Mouse (Mus musculus): ENCODE measurements at regions not wholly inside any gene's neighbourhood (a gene's known extent, or its start where the extent isn't known, plus 50 kb on each side); places are given as distances from the start of the nearest gene placed in this dataset.

DNA sequence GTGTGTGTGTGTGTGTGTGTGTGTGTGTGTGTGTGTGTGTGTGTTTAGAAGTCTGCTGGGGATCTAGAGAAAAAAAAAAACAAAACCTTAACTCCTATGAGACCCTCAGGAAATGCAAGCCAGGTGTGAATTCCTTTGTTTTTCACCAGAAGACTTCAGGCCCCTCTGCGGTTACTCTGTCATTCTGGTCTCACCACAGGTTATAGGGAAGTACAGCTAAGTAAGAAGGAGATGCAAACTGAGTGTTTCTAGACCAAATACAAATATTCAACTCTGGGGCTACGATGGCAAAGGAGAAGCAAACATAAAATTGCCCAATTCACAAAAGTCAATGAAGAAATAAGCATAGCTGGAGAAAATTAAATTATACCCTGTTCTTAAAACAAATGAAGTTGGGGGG, 54.9 kb upstream of the Basp1 start:
- no peak for DNase-seq

DNA sequence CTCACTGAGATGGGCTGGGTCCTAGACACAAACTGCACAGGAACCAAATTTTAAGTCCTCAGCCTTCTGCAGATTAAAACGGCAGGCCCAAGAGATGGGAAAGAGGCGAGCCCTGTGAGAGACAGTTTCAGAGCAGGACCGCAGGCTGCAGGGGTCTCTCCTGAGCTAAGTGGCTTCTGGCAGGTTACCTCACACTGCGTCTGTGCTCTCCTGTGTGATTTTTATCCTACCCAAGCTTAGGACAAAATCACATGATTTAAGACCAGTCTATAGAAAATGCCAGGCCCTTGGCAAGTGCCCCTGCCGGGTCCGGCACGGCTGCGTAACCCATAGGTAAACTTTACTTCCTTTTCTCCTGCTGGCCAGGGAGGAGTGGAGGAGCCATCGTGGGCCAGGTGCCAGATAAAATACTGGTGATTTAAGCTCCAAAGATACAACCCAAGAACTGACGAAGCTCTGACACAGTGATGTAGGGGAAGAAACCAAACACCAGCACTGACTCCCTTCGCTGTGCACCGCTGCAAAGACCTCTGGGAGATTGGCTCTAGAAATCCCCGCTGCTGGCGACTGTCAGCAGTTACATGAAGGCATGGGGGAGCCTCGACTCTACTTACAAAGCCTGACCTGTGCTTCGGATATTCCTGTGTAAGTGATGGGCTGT, 55.8 kb upstream of the Basp1 start:
- no peak for DNase-seq

DNA sequence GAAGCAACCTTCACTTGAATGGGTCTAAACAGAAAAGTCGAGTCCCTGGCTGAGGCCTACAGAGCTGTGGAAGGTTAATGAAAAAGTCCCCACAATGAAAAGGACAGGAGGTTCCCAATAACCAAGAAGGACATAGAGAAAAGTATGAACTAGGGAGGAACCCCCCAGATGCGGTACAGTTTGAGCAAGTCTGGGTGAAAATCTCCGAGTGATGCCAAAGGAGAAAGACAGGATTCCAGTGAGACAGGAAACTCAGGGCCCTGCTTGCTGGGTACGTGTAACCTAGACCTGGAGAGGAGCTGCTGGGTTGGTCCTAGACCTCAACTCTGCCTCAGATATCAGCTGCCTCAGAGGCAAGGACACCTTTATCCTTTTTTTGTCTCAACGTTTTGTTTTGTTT, 57.8 kb upstream of the Basp1 start:
- DNase-seq = no peak

DNA sequence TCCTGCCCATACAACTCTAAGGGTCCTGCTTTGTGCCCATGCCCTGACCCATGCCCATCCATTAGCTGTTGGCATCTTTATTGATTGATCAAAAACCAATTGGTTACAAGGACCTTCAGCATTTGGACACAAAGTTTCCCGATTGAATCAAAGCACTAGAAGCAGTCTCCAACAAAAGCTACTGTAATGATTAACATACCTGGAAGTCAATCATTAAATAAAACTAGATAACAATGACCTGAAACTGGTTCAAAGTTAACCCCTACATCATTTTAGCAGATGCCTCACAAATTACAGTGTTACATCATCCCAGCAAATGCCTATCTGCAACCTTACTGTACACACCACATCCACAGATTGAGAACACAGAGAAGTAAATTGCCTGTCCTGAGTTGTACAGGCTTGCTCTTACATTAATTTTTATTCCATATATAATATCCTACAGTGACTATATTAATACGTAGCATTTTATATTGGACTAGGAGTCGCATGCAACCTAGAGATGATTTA, 59.7 kb upstream of the Basp1 start:
- DNase-seq = no peak

DNA sequence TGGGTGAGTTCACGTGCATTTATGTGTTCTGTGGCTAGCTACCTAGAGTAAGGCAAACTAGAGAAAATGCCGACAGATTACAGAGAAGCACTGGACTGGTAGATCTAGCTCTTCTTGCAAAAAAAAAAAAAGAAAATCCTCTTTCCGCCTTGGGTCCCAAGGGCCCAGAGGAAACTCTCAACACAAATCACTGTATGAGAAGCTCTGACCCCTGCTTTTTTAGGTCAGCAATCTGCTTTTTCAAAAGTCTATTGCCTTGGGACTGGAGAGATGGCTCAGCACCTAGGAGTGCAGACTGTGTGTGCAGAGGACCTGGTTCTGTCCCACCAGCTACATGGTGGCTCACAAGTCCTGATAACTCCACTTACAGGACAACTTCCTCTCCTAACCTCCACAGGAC, 60.5 kb upstream of the Basp1 start:
- DNase-seq = no peak

DNA sequence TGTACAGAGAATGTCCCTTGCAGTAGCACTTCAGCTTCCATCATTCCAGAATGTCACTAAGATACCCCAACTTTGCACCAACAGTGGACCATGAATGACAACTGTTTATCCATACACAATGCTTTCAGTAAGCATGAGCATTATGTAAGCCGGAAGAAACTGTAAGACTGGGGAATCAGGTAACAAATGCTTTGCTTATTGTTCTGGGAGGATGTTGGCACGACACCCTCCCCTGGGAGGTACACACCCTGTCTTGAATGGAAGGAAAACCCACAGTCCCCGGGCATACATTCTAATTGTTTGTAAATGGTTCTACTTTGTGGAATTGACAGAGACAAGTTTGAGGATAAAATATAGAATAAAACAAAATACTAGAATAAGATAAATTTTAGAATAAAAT, 69.0 kb upstream of the Basp1 start:
- no peak for DNase-seq

DNA sequence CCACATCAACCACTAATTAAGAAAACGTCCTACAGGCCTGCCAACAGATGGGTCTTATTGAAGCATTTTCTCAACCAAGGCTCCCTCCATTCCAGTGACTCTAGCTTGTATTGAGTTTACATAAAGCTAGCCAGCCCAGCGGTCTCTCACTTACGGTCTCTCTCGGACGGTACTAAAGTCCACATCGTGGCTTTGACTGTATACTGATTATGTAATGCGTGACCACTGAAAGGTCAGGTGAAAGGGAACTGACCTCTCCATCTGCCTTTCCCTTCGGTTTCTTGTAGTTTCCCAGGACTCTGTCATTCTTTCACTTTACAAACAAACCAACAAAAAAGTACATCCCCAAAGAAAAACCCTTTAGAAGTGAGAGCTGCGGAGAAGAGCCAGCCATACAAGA, 71.8 kb upstream of the Basp1 start:
- no peak for DNase-seq

DNA sequence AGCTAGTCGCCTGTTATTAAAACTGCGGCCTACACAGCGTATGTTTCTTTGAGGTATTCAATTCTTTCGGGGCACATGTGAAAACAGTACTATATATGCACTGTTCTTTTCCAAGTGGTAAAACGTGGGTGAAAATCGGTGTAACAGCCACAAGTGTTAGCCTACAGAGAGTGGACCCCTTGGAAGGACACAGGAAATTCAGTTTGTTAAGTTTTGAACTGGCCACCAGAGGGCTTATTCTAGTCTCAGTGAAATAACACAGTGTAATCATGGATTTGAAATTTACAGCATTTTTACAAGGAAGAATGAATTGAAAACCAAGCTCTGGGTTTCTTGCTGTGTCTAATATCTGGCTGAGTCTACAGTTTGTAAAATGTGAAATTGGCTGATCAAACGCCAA, 72.6 kb upstream of the Basp1 start:
- no peak for DNase-seq

DNA sequence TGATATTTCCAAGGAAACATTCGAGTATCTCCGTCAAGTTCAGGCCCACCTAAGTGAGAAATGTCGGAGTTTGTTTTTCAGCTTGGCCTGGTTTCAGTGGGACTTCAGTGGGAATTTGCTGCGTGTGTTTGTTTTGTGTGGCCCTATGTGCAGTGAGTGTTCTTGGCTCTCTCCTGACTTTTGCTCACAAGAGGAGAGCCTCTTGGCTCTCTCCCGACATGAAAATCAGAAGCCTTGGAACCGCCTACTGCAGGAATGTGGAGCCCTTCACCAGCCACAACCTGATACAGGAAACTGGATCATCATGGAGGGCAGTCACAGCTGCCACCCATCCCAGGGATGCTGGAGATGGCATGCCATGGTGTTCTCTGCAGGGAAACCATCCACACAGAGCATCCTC, 76.2 kb upstream of the Basp1 start:
- DNase-seq = no peak

DNA sequence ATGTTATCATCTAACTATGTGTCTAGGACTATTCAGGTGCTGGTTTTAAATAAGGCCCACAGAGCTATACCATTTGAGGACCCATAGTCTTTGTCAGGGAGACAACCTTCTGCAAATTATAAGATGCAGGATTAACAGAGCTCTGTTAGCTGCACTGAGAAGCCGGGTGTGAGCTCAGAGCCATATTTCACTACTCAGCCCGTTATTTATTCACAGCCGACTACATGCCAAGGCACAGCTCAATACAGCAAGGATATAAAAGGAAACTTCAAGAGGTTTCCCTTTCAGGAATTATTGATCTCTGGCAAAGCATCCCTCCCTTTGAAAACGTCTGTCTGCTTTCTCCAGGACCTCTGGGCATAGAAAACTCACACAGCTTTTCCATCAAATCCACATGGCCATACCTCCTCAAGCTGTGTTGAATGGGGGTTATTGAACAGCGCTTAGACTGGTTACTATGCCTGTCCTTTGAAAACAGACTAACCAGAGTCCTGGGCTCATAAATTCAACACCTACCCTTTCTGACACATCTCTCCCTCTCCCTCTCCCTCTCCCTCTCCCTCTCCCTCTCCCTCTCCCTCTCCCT, 78.7 kb upstream of the Basp1 start:
- no peak for DNase-seq

DNA sequence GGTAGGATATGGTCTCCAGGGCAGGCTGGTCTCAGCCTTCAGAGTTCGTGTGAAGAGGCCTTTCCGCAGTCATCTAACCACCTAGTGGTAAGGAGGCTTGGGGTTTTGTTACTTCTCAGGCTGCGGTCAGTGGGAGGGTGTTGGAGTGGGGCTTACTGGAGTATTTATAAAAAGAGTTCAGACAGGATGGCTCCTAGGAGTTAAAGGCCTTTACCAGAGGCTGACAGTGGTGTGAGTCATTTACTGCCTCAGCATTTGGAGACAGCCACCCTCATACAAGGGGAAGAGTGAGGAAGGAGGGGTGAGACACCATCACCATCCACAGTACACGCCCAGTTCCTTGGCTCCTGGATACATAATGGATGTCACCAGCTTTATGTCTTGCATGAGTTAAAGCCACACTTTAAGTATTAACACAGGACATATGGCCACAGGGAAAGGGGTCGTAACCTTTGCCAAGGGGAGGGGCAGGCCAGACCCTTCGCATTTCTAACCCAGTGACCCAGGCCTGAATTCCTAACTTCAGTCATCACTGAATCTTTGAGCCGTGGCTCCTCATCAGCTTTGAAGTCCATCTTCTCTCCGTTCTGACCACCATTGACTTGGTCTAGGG, 81.2 kb upstream of the Basp1 start:
- no peak for DNase-seq

DNA sequence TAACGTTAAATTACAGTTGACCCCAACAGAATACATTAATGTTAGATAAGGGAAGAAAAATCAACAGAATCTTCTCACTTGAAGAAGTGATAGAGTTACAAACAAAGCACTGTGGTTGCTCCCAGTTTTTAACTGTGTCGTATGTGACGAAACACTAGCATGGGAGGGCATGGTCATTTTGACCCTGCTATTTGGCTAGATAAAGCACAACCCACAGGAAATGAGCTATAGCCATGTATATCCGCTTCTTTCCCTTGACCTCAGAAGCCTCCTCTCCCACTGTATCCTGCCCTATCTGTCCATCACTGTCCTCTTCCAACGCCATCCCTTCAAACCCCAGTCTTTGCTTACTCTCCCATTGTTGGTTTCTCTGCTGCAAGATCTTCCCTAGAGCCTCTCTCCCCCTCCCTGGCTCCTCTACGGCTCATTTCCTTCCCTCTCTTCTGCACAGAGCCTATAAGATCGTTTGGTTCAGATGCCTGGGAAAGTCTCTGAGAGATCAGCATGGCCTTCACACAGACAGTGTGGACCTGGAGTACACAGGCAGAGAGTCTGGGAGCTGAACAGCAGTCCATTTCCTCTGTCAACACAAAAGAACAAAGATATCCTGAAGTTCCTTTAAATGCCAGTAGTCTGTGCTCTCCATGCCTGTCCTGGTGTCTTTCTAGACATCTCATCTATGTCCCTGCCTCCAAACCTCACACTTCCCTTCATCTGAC, 82.5 kb upstream of the Basp1 start:
- no peak for DNase-seq

DNA sequence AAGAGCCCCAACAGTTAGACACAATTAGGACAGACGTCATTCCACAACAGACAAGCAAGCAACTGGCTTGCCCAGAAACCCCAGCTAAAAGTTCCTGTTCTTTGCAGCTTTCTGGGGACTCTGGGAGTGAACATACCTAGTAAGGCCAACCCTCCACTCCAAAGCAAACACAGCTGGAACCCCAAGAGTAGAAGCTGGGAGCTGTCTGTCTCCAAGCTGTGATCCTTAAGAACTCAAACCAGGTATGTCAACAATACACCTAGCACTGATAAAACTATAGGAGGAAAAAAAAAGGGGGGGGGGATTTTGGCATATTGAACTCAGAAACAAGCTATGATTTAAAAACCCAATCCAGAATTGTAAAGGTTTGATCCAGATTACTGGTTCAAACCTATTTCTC, 84.2 kb upstream of the Basp1 start:
- DNase-seq = no peak

DNA sequence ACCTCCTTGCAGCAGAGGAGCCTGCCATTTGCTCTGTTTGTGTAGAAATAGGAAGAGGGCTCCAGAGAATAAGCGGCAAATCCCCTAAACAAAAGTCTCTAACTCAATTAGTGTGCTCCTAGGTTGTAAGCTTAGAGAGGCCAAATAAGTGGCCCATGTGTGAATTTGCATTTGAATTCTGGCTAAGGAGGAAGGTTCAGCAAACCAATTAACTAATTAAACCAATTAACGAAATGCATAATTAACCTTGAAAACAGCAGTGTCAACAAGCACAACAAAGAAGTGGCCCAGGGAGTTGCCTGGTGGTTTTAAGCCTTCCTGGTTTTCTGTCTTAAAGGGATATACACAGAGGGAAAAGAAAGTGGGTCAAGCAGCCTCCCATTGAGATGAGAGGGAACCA, 84.9 kb upstream of the Basp1 start:
- DNase-seq = no peak

DNA sequence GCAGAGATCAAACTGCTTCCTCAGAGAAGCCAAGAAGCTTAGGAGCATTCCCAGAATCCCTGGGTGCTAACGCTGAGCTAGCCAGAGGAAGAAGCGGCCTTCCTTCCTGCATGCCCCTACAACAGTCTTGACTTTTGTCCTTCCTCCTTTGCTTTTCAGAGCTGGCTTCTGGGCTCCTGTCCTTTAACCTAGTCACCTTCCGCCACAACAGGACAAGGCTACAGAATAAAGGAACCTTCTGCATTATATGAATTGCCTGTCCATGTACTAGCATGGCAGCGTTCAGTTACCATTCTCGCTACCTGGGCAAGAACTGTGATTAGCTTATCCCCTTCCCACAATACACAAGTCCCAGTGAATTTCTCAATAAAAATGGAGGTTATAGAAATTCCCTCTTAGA, 88.9 kb upstream of the Basp1 start:
- no peak for DNase-seq

DNA sequence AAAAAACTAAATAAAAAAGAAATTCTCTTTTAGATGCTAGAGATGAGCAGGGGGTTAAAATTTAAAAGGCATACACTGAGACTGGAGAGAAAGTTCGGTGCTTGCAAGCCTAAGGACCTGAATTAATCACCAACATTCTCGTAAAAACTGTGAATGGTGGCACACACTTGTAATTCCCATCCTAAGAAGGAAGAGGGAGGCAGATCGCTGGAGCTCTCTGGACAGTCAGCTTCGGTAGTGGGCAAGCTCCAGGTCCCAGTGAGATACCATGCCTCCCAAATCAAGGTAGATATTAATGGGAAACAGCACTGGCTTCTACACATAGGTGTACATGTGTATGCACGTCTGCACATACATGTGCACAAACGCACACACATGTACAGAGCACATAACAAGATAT, 89.5 kb upstream of the Basp1 start:
- DNase-seq = no peak

DNA sequence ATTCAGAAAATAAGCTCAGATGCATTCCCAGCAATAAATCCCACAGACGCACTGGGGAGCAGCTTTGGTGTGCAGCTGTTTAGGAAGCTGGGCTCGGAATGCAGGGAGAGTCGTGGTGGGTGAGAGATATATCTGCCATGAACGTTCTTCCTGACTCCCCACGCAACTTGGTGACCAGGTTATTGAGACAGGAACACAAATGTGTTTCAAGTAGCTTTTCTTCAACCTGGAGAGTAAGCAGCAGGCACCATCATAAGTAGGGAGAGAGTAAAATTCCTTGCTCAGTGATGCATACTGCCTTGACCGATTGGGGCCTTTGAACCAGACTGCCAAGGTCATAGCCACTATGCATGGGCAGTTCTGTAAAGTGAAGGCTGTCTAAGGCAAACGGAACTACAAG, 95.6 kb upstream of the Basp1 start:
- no peak for DNase-seq

DNA sequence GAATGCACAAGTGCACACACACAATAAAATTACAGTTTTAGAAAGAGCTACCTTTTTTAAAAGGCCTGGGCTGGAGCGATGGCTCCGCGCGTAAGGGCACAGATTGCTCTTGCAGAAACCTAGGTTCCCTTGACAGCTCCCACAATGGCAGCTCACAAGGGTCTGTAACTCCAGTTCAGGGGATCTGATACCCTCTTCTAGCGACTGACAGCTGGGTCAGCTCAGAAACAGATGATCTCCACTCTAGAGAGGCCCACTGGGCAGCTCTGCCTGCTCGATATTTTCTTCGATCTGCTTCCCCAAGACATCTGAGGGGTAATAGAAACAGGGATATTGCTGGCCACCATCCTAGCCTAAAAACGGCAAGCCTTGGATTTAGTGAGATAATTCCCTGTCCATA, 96.0 kb upstream of the Basp1 start:
- no peak for DNase-seq

DNA sequence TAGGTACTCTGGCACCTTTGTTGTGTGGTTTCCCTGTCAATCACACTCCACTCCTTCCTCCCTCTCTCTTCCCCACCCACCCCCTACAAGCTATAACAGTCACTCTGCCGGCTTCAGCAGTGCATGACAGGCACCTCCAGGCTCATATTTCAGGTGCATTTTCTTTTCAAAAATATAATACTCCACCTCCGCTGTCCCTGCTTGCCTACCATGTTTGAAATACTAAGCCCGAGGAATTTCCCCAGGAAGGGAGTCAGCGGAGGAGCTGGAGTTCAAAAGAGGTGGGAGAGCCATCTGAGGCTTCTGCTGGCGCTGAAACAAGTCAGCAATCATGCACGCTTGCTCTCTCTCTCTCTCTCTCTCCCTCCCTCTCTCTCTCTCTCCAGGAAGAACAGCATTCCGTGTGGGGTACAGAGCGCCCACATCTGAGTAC, 96.5 kb upstream of the Basp1 start:
- no peak for DNase-seq

DNA sequence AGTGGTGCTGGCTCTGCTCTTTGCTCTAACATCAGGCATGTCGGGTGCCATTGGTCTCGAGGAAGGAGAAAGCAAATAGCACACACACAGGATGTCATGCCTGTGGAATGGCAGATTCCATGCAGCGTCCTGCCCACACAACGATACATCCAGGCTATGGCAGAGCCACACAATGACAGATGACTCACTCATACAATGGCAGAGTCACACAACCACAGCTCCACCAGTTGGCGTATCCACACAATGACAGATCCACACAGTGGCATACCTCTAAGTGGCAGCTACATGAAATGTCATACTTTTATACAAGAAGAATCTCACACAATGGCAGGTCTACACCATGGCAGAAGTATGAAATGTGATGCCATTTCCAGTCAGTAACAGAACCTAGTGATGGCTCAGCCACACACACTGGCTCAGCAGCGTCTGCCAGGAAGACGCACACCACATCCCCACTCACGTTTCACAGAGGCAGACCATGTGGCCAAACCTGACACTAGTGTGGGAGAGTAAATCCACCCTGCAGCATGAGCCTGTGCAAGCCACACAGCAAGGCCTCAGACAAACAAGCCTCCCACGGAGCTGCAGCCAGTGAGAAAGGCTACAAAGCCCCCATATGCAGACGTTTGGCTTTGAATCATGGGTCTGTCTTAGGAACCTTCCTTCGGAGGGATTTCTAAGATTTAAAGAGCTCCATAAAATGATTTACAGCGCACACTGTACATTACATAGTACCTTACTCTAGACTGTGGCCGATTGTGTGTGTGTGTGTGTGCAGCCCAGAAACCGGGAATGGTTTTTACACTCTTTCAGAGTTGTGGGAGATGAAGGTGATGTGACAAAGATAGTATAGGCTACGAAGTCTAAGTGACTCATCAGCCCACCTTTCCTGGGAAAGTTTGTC, 104.0 kb upstream of the Myo10 start:
- DNase-seq = peak; percentile 20

DNA sequence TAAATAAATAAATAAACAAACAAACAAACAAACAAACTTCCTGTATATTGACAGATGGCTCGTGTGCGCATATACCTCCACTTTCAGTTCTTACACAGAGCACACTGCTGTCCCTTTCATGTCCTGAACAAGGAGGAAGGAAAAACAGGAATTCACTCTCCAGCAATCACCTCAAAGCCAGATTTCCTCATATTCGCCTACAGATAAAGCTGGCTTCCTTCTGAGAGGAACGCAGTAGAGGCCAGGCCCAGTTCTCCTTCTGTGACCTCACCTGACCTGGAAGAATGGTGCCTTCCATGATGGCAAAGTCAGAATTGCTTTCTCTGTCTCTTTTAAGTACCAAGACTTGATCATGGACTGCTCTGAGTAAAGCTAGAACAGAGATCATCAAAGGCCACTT, 98.1 kb upstream of the Myo10 start:
- DNase-seq = no peak

DNA sequence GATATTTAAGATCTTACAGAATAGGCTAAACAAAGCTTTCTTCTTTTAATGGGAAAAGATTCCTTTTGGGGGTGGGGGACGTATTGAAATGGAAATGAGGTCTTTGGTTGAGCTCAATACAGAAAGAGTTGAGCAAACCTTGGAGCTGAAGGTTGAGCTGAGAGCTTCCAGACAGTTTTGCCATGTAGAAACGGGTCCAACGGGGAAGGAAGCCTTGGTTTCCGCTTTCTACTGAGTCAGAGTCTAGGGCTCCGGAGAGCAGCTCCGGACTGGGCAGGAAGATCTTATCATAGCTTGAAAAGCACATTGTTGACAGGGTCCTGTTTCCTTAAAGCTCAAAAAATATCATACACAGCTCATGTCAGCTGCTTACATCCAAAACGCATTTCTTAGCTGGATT, 97.0 kb upstream of the Myo10 start:
- no peak for DNase-seq
